In genomic region chr9:21806976-21807375, GRCm38 (mm10) we compare ENCODE assay signal across 19 mouse cellular contexts. TPM values are rescaled to one million over a fixed set of nuclear protein-coding genes. Genes with fewer than 3 reads are reported as not detected.
"Had no signal": no experiment of that assay in that cellular context is flagged by ENCODE, and none has a peak within 500 bp of the region (broad histone marks: within the 10 kb centered on the region; RNA-seq: fewer than 3 reads in every experiment).

No protein-coding gene starts in this region.

- H3K4me2 ChIP-seq: intestine, embryonic 15.5 days; kidney, embryonic 15.5 days; limb, embryonic 13.5 days; neural tube, embryonic 15.5 days; stomach, embryonic 15.5 days had no signal

- H3K36me3 ChIP-seq: intestine, embryonic 15.5 days; neural tube, embryonic 15.5 days had no signal

- H3K27me3 ChIP-seq: intestine, embryonic 15.5 days; kidney, embryonic 15.5 days; limb, embryonic 13.5 days; neural tube, embryonic 15.5 days; stomach, embryonic 15.5 days had no signal

- H3K27ac ChIP-seq: intestine, embryonic 15.5 days; kidney, embryonic 15.5 days; limb, embryonic 13.5 days; midbrain, embryonic 10.5 days; neural tube, embryonic 15.5 days; stomach, embryonic 15.5 days had no signal

- H3K4me3 ChIP-seq: intestine, embryonic 15.5 days; kidney, embryonic 15.5 days; limb, embryonic 13.5 days; midbrain, embryonic 10.5 days; myocyte; neural tube, embryonic 15.5 days; stomach, embryonic 15.5 days had no signal

- DNase-seq: kidney, adult 2 months; kidney, postnatal 25 days; layer of hippocampus, adult 9-11 months; left cerebral cortex, postnatal 4 days; lung, adult 18-20 months; lung, postnatal 36 days; midbrain, embryonic 14.5 days; right cerebral cortex, postnatal 14 days; thymus, adult 2 months; thymus, postnatal 25 days had no signal

- H3K9me3 ChIP-seq: intestine, embryonic 15.5 days; kidney, embryonic 15.5 days; limb, embryonic 13.5 days; midbrain, embryonic 10.5 days; neural tube, embryonic 15.5 days; stomach, embryonic 15.5 days had no signal

- ATAC-seq: intestine, embryonic 15.5 days had no signal

- H3K9ac ChIP-seq: intestine, embryonic 15.5 days; kidney, embryonic 15.5 days; limb, embryonic 13.5 days; neural tube, embryonic 15.5 days; stomach, embryonic 15.5 days had no signal

RNA-seq across cellular contexts. Expression of gene Angptl8, which starts 28.3 kb away (rescaled TPM):
- total RNA-seq: left cerebral cortex, postnatal 4 days had no signal
- polyA plus RNA-seq: myocyte; neural tube, embryonic 11.5 days; testis, adult 2 months had no signal
